Mouse (Mus musculus): ENCODE measurements around the gene Mbnl1.

DNA sequence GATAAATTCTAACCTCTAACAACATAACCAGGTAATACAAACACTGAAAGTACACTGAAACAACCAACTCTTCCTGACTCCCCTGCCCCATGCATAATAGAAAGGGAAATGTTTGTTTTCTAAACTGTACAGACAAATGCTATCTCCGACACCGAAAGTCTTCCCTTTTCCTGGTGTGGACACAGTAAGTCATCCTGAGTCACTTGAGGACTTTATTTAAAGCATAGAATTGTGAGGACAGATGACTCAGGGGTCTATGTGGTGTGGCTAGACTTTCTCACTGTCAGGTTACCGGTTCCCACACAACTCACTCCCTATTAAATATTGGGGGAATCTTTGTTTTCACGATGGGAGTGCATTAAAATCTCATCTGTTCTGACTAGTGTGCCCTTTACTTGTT is 68.5 kb downstream of the Mbnl1 start:
- TF ChIP-seq CTCF (IDR thresholded peaks at IDR 0.05; ENCODE audit: low read depth, low read length), result no peak
- TF ChIP-seq POLR2A (IDR thresholded peaks at IDR 0.05; ENCODE audit: borderline replicate concordance, low read depth, low read length), result no peak

Measured in bone marrow macrophage, adult 2 months (primary cell).